Mouse (Mus musculus): ENCODE data around the gene Krt83. TPM values are rescaled to one million over a fixed set of nuclear protein-coding genes. Genes with fewer than 3 reads are reported as not detected.

Krt83 gene
- polyA plus RNA-seq, 1 experiment from 2014 or later = not detected

DNA sequence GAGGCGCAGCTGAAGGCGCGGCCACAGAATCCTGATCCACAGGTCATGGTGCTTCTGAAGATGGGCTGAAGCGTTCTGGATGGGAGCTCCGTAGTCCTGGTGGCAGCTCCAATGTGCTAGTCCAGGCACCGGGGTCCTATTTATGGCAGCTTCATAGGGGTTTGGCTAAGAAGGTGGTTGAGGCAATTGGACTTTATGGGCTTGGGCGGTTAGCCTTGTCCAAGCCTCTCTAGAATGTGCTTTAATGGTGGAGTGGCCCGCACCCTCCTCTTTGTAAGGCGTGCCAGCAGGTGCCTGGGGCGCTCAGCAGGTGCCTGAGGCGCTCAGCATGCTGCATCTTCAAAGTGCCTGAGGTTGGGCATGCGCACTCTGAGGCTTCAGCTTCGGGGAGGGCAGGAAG lies 27.7 kb downstream of the Krt83 start, which contains the start of gene Krt81:
Gene Krt81 (minus strand): TSS at position 101 of the 400 bp plus-strand sequence.
- no peak for ATAC-seq (ENCODE audit: low FRiP score, low read depth)
- Histone ChIP-seq H3K27me3 (replicated peaks) (no peaks in the 10 kb centered on the region), H3K9ac (no peak within 1 kb of the TSS), H3K4me2 (replicated peaks) (no peak within 1 kb of the TSS), H3K27ac (no peak within 1 kb of the TSS), H3K4me1 (no peaks in the 10 kb centered on the region), H3K4me3 (no peak within 1 kb of the TSS), H3K9me3 (no peaks in the 10 kb centered on the region), H3K36me3 (no peaks in the 10 kb centered on the region)
- WGBS = 79% methylated on average over 13 of the region's 13 CpGs

GRCm38 (mm10) chr15:101459283-101459682 lies 32.0 kb downstream of the Krt83 start:
- no peak overlapping the region for H3K27ac ChIP-seq
- H3K9me3 ChIP-seq = no peaks in the 10 kb centered on the region
- H3K4me3 ChIP-seq = no peak overlapping the region
- no peaks in the 10 kb centered on the region for H3K4me1 ChIP-seq
- WGBS = 80% methylated on average over 14 of the region's 14 CpGs
- no peak overlapping the region for H3K9ac ChIP-seq
- ATAC-seq (ENCODE audit: low FRiP score, low read depth) = no peak
- no peaks in the 10 kb centered on the region for H3K27me3 ChIP-seq (replicated peaks)
- H3K36me3 ChIP-seq = no peaks in the 10 kb centered on the region
- no peak overlapping the region for H3K4me2 ChIP-seq (replicated peaks)

- H3K4me2 ChIP-seq (replicated peaks) = no peak overlapping the region
- H3K27ac ChIP-seq = no peak overlapping the region
- no peaks in the 10 kb centered on the region for H3K27me3 ChIP-seq (replicated peaks)
- WGBS = 58% methylated on average over 16 of the region's 16 CpGs
- no peak for ATAC-seq (ENCODE audit: low FRiP score, low read depth)
- H3K9ac ChIP-seq = no peak overlapping the region
- H3K36me3 ChIP-seq = no peaks in the 10 kb centered on the region
- no peaks in the 10 kb centered on the region for H3K4me1 ChIP-seq
- H3K4me3 ChIP-seq = no peak overlapping the region
- no peaks in the 10 kb centered on the region for H3K9me3 ChIP-seq
Measured at GRCm38 (mm10) chr15:101458361-101458930, 32.9 kb downstream of the Krt83 start.

DNA sequence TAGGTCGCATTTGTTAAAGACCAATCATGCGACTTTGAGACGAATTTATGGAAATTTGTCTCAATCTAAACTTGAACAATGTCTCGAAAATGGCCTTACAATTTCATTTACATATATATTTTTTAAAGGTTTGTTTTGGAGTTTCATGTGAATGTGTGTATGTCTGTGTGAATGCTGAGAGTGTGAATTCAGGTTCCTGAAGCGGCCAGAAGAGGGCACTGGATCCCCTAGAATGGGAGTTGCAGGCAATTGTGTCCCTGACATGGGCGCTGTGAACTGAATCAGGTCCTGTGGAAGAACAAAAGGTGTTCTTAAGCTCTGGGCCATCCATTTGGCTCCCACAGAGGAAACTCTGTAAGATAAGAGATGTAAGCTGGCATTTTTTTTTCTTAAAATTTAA lies 35.4 kb downstream of the Krt83 start:
- Histone ChIP-seq H3K9me3 (no peaks in the 10 kb centered on the region), H3K4me1 (no peaks in the 10 kb centered on the region), H3K27me3 (replicated peaks) (no peaks in the 10 kb centered on the region), H3K4me3 (no peak overlapping the region), H3K36me3 (no peaks in the 10 kb centered on the region), H3K27ac (no peak overlapping the region), H3K4me2 (replicated peaks) (no peak overlapping the region), H3K9ac (no peak overlapping the region)
- WGBS = 91% methylated on average over 6 of the region's 6 CpGs
- ATAC-seq (ENCODE audit: low FRiP score, low read depth) = no peak

GRCm38 (mm10) chr15:101455292-101455691 lies 36.0 kb downstream of the Krt83 start:
- no peak overlapping the region for H3K9ac ChIP-seq
- no peak overlapping the region for H3K4me2 ChIP-seq (replicated peaks)
- no peak for ATAC-seq (ENCODE audit: low FRiP score, low read depth)
- no peaks in the 10 kb centered on the region for H3K36me3 ChIP-seq
- H3K4me3 ChIP-seq = no peak overlapping the region
- WGBS = 88% methylated on average over 2 of the region's 2 CpGs
- H3K4me1 ChIP-seq = no peaks in the 10 kb centered on the region
- no peaks in the 10 kb centered on the region for H3K27me3 ChIP-seq (replicated peaks)
- no peaks in the 10 kb centered on the region for H3K9me3 ChIP-seq
- no peak overlapping the region for H3K27ac ChIP-seq

DNA sequence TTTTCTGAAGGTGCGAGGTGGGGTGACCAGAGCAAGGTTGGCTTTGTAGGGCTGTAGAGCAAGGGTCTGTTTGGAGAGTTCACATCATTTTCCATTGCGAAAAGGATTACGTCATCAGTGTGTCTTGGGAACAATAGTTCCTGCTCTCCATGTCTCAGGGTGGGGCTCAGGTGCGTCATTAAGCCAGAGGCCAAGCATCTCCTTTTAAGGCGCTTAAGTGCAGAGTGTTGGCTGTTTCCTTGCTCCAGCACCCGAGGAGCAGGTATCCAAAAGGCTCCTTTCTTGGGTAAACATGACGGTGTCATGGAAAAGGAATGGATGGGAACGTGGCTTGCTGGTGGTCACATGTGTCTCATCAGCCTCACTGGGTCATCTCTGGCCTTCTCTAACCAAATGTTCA lies 36.5 kb downstream of the Krt83 start:
- Histone ChIP-seq H3K4me2 (replicated peaks) (no peak overlapping the region), H3K9ac (no peak overlapping the region), H3K9me3 (no peaks in the 10 kb centered on the region), H3K36me3 (no peaks in the 10 kb centered on the region), H3K4me3 (no peak overlapping the region), H3K4me1 (no peaks in the 10 kb centered on the region), H3K27ac (no peak overlapping the region), H3K27me3 (replicated peaks) (no peaks in the 10 kb centered on the region)
- ATAC-seq (ENCODE audit: low FRiP score, low read depth) = no peak
- 86% methylated on average over 8 of the region's 8 CpGs for WGBS

DNA sequence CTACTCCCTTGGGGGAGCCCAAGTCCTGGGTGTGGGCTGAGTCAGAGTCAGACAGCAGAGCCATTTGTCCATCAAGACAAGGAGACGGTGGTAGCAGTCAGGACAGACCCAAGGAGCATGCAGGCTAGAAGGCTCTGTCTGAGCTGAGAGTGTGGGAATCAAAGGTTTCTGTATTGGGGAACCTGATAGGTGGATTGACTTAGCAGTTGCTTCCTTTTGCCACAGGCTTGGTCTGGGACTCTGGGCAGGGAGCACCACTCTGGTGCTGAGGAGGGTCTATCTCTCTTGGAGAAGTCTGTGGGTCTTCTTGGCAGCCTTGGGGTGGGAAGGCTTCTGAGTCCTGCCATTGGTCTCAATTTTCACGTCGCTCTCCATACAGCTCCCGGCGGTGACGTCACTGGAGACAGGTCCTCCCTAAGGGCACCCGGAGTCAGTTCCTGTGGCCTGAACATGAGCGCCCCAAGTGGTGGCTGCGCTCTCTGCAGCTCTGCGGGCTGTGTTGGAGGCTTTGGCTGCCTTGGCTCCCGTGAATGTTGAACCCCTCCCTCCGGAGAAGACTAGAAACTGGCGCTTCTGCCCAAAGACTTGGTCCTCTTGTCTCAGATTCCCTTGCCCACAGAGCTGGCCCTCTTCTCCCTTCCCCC lies 38.1 kb downstream of the Krt83 start:
- no peak overlapping the region for H3K27ac ChIP-seq
- H3K9ac ChIP-seq = no peak overlapping the region
- no peaks in the 10 kb centered on the region for H3K36me3 ChIP-seq
- WGBS = 7% methylated on average over 13 of the region's 13 CpGs
- no peaks in the 10 kb centered on the region for H3K9me3 ChIP-seq
- peak overlapping the region; percentile 35 for H3K4me2 ChIP-seq (replicated peaks)
- ATAC-seq (ENCODE audit: low FRiP score, low read depth) = no peak
- H3K4me3 ChIP-seq = no peak overlapping the region
- no peaks in the 10 kb centered on the region for H3K27me3 ChIP-seq (replicated peaks)
- no peaks in the 10 kb centered on the region for H3K4me1 ChIP-seq

DNA sequence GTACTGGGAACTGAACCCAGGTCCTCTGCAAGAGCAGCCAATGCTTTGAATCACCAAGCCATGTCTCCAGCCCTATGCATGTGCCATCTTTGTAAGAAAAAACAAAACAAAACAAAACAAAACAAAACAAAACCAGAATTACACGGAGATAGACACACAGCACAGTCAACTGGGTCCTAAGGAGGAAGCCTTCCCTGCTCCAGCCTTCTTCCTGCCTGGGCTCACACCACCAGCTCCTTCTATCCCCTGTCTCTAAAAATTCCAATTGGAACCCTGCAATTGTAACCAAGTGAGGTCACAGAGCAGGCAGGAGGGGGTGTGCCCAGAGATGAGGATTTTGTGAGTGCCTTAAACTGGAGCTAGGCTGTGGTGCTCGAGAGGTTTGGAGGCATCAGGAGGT lies 43.9 kb downstream of the Krt83 start, which contains the start of gene Krt88:
Gene Krt88 (plus strand): TSS at position 301 of the 400 bp plus-strand sequence.
- H3K27ac ChIP-seq = no peak within 1 kb of the TSS
- H3K9me3 ChIP-seq = no peaks in the 10 kb centered on the region
- no peak within 1 kb of the TSS for H3K4me3 ChIP-seq
- H3K4me1 ChIP-seq = no peaks in the 10 kb centered on the region
- no peak for ATAC-seq (ENCODE audit: low FRiP score, low read depth)
- no peak within 1 kb of the TSS for H3K4me2 ChIP-seq (replicated peaks)
- WGBS = 76% methylated on average over 2 of the region's 2 CpGs
- no peaks in the 10 kb centered on the region for H3K27me3 ChIP-seq (replicated peaks)
- no peaks in the 10 kb centered on the region for H3K36me3 ChIP-seq
- H3K9ac ChIP-seq = no peak within 1 kb of the TSS

DNA sequence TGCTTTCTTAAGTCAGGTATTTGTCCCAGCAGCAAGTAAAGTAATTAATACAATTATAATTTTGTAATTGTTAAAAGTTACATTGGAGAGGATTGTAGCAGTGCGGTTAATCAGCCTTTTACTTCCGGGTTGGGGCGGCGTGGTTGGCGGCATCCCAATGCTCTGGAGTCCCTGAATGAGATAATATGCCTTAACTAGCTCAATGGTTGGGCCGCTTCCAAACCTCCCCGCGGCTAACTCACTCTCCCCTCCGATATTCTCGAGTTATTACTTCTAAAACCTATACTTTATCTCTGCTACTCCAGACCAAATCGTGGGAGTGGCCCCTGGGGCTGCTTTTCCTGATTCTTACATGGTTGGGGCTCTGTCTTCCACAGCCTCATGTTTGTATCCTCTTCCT lies 44.7 kb downstream of the Krt83 start:
- WGBS = 83% methylated on average over 11 of the region's 11 CpGs
- Histone ChIP-seq H3K4me1 (no peaks in the 10 kb centered on the region), H3K36me3 (no peaks in the 10 kb centered on the region), H3K9ac (no peak overlapping the region), H3K27ac (no peak overlapping the region), H3K4me3 (no peak overlapping the region), H3K9me3 (no peaks in the 10 kb centered on the region), H3K27me3 (replicated peaks) (no peaks in the 10 kb centered on the region), H3K4me2 (replicated peaks) (no peak overlapping the region)
- ATAC-seq (ENCODE audit: low FRiP score, low read depth) = no peak

GRCm38 (mm10) chr15:101440837-101441236 lies 50.5 kb downstream of the Krt83 start:
- no peak overlapping the region for H3K9ac ChIP-seq
- WGBS = 84% methylated on average over 4 of the region's 4 CpGs
- no peak overlapping the region for H3K27ac ChIP-seq
- H3K4me2 ChIP-seq (replicated peaks) = no peak overlapping the region
- H3K9me3 ChIP-seq = no peaks in the 10 kb centered on the region
- H3K27me3 ChIP-seq (replicated peaks) = peaks cover 34% of the 10 kb centered on the region
- no peak for ATAC-seq (ENCODE audit: low FRiP score, low read depth)
- H3K4me3 ChIP-seq = no peak overlapping the region
- H3K4me1 ChIP-seq = peaks cover 7% of the 10 kb centered on the region; the same call in 1 of the 2 replicates
- no peaks in the 10 kb centered on the region for H3K36me3 ChIP-seq

- Histone ChIP-seq H3K9me3 (no peaks in the 10 kb centered on the region), H3K4me1 (peaks cover 7% of the 10 kb centered on the region; the same call in 1 of the 2 replicates), H3K36me3 (no peaks in the 10 kb centered on the region), H3K4me3 (peak within 1 kb of the TSS; percentile 29), H3K27ac (no peak within 1 kb of the TSS), H3K9ac (peak within 1 kb of the TSS; percentile 40; the same call in 1 of the 2 replicates), H3K27me3 (replicated peaks) (peaks cover 34% of the 10 kb centered on the region), H3K4me2 (replicated peaks) (peak within 1 kb of the TSS; percentile 69)
- ATAC-seq (ENCODE audit: low FRiP score, low read depth) = no peak
- WGBS = 3% methylated on average over 34 of the region's 34 CpGs
Measured at GRCm38 (mm10) chr15:101438555-101438954, 52.8 kb downstream of the Krt83 start, which contains the start of gene Krt87. Gene Krt87 (minus strand): TSS chr15:101438804.

DNA sequence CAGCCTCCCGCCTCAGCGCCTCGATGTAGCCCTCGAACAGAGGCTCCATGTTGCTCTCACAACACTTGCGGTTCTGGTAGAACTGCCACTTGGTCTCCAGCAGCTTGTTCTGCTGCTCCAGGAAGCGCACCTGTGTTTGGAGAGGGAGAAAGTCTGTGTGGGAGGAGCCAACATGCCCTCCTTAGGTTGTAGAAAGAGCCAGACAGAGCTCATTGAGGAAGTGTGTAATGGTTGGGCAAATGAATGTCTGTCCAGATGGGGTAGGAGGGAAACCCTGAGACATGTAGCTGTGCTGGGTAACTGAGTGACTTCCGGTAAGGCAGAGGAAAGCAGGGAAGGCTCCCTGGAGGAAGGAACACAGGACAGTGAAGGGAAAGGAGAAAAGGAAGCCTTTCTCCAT lies 54.7 kb downstream of the Krt83 start:
- ATAC-seq (ENCODE audit: low FRiP score, low read depth) = no peak
- H3K27me3 ChIP-seq (replicated peaks) = peaks cover 34% of the 10 kb centered on the region
- H3K4me2 ChIP-seq (replicated peaks) = no peak overlapping the region
- H3K27ac ChIP-seq = no peak overlapping the region
- no peak overlapping the region for H3K4me3 ChIP-seq
- WGBS = 90% methylated on average over 7 of the region's 7 CpGs
- no peaks in the 10 kb centered on the region for H3K9me3 ChIP-seq
- H3K4me1 ChIP-seq = peaks cover 7% of the 10 kb centered on the region; the same call in 1 of the 2 replicates
- H3K36me3 ChIP-seq = no peaks in the 10 kb centered on the region
- H3K9ac ChIP-seq = no peak overlapping the region
